Mouse (Mus musculus) megakaryocyte, adult 5-6 weeks (primary cell): ENCODE measurements around the gene Tmem50a. TPM values are rescaled to one million over a fixed set of nuclear protein-coding genes. Genes with fewer than 3 reads are reported as not detected.
"Not testable (repeated sequence)": the region's sequence is repeated elsewhere in the genome, so short reads cannot be mapped to it uniquely, and the experiment has no call there.

Experiments used
- ATAC-seq: 2 replicates; pipeline ENCODE4 v1.8.0; 2016; ENCODE audit warnings: mild to moderate bottlenecking, inconsistent platforms; ENCODE audit not compliant: poor library complexity, severe bottlenecking
- total RNA-seq, 2 experiments: library from RNA; stranded (forward) in 1 of 2; stranded (reverse) in 1 of 2; fragments of 153-499, 151-499 nt in 1 of 2; fragments of 221-1000, 200-1000 nt in 1 of 2; gene quantifications; 2 replicates each; pipeline versions ENCODE4 v1.2.3 to v1.2.4; 2015 to 2017

Gene Tmem50a
- total RNA-seq, 2 experiments from 2014 or later: 323 to 378 TPM

GRCm38 (mm10) chr4:134923258-134924018 is 8.6 kb upstream of the Tmem50a start, which contains the start of gene Rsrp1:
Gene Rsrp1, plus strand, starts transcription at chr4:134923592.
- ATAC-seq: peak; percentile 67

- ATAC-seq: no peak
Measured at GRCm38 (mm10) chr4:134922925-134923244, 8.1 kb upstream of the Tmem50a start.

DNA sequence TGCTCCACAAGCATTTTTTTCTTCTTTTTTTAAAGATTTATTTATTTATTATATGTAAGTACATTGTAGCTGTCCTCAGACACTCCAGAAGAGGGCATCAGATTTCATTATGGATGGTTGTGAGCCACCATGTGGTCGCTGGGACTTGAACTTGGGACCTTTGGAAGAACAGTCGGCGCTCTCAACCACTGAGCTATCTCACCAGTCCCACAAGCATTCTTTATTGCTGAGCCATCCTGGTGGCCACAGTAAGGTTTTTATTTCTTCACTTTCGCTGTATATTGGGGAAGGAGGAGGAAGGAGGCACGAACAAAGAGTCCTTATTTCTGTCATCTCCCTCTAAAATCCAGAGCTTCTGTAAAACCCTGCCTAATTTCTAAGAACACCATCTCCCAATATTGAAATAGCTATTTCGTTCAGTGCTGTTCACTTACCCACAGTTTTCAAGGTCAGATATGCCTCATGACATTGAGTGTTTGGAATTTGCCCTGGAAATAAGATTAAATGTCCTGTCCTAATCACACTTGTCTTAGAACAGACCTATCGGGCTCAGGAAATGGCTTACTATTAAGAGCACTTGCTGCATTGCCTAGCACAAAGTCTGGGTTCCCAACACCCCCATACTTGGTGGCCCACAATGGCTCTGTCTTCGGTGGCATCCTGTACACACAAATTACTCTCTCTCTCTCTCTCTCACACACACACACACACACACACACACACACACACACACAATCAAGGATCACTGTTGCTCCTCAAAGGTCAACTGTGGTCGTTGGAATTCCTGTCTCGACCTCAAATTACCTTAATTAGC is 7.5 kb upstream of the Tmem50a start:
- no peak for ATAC-seq

GRCm38 (mm10) chr4:134921703-134922102 is 6.9 kb upstream of the Tmem50a start:
- no peak for ATAC-seq

- ATAC-seq: no peak
Measured at GRCm38 (mm10) chr4:134920631-134921030, 5.8 kb upstream of the Tmem50a start.

- ATAC-seq: peak; percentile 51
Measured at GRCm38 (mm10) chr4:134919733-134920540, 5.1 kb upstream of the Tmem50a start.

- no peak for ATAC-seq
Measured at GRCm38 (mm10) chr4:134918381-134918780, 3.6 kb upstream of the Tmem50a start.

DNA sequence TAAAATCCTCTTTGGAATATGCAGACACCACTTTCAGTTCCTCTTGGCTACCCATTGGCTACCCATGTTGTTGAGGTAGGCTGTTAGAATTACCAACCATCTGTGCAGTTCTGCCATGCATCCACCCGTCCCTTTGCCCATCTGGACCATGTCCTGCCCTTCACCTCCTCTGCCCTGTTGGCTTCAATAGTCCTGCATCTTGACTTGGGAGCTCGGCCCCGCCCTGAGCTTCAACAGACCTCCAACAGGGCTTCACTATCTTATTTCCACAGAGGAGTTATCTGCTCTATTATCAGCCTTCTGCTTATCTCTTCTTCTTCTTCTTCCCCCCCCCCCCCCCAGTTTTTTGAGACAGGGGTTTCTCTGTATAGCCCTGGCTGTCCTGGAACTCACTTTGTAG is 2.4 kb upstream of the Tmem50a start:
- no peak for ATAC-seq

- ATAC-seq: no peak
Measured at GRCm38 (mm10) chr4:134915223-134916050, 613 bp upstream of the Tmem50a start.

GRCm38 (mm10) chr4:134914122-134914863 is 531 bp downstream of the Tmem50a start:
- peak; percentile 68 for ATAC-seq

DNA sequence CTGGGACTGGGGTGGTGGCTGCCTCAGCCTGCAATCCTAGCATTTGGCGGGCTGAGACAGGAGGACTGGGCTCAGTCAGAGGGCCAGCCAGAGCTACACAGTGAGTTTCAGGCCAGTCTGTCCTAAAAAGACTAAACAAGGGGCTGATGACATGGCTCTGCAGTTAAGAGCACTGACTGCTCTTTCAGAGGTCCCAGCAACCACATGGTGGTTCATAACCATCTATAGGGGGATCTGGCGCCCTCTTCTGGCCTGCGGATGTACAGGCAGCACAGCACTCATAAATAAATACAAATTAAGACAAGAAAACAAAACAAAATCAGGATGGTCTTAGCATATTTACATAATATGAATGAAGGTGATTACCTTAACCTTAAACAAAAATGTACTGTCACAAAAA is 1.4 kb downstream of the Tmem50a start:
- ATAC-seq: peak; percentile 35; the same call in 1 of the 2 replicates

DNA sequence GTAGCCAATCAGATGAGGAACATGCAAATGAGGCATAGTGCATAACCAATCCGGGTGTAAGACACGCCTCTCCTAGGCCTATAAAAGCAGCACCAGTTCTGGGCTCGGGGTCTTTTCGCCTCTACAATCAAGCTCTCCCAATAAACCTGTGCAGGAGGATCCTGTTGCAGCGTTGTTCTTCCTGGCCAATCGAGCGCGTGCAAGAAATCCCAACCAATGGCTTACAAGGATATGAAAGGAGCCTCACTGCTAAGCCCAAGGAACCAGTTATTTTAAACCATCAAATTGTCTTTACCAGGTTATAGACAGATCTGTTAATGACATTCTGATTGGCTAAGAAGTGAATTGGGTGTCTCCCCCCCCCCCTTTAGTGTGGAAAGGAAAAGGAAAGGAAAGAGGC is 3.4 kb downstream of the Tmem50a start:
- not testable (repeated sequence) for ATAC-seq

GRCm38 (mm10) chr4:134903046-134903445 is 11.8 kb downstream of the Tmem50a start:
- no peak for ATAC-seq

DNA sequence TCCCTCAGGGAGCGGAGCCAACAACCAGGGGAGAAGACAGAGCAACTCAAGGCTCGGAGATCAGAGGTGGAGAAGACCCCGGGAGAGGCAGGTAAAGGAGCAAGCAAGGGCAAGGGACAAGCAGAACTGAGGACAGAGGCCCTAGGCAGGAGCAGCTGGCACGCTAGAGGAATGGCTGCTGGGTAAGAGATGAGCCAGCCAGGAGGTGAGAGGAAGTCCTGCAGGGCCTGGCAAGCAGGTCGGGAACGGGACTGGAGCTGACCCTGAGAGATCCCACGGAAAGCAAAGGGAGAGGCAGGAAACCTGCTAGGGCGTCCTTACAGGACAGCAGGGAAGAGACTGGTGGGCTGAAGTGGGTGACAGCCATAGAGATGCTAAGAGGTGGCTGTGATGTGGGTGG is 13.7 kb downstream of the Tmem50a start:
- no peak for ATAC-seq

GRCm38 (mm10) chr4:134897256-134897655 is 17.6 kb downstream of the Tmem50a start:
- ATAC-seq: no peak

GRCm38 (mm10) chr4:134892096-134892495 is 22.7 kb downstream of the Tmem50a start:
- no peak for ATAC-seq

GRCm38 (mm10) chr4:134884364-134884763 is 30.5 kb downstream of the Tmem50a start:
- no peak for ATAC-seq

- ATAC-seq: no peak
Measured at GRCm38 (mm10) chr4:134883808-134884207, 31.0 kb downstream of the Tmem50a start.

GRCm38 (mm10) chr4:134883266-134883665 is 31.6 kb downstream of the Tmem50a start:
- ATAC-seq: peak; percentile 75

GRCm38 (mm10) chr4:134880041-134880440 is 34.8 kb downstream of the Tmem50a start:
- no peak for ATAC-seq
